14 mouse cellular contexts compared by ENCODE assay signal in the genomic region with DNA sequence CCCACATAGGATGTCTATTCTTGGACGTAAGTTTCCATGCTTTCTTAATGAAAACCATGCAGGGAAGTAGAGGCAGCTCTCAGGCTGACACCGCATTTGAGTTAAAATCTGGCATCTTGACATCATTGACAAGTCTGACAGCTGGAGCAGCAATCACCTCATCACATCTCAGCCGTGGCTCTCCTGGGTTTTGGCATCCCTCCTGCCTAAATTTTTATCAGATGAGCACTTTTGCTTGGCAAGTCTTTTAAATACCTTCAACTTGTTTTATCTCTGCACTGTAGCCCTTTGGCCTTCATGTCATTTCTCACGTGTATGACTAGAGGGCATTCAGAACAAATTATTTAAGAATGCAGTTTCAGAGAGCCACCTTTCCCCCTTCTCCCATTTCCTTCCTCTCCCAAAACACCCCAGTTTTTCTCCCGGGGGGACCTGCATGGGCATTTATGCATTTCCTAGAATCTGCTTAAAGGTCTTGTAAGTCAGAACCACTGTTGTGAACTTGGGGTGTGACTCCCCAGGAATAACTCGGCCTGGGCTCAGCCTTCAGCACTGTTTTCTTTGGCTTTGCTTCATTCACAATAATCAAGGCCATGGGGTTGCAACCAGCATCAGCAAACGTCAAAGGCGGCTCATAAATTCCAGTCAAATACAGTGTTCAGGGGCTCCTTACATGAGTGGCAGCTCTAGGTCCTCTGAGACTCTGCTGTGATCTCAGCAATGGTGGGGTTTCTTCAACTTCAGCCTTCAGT.
DNase-seq lines count a peak whose midpoint lies in the region; ATAC-seq lines count a peak whose summit lies in the region.
"Had no signal": no experiment of that assay in that cellular context is flagged by ENCODE, and none has a peak within 500 bp of the region (broad histone marks: within the 10 kb centered on the region; RNA-seq: fewer than 3 reads in every experiment).

No protein-coding gene starts in this region.

- H3K4me3 ChIP-seq in forebrain, embryonic 14.5 days (ENCODE audit: low read depth, low read length) = no peak overlapping the region
- H3K4me3 ChIP-seq in forebrain, embryonic 16.5 days (replicated peaks; ENCODE audit: low read length) = no peak overlapping the region
- H3K4me3 ChIP-seq in embryonic facial prominence, embryonic 15.5 days (replicated peaks) = no peak overlapping the region
- H3K4me3 ChIP-seq in limb, embryonic 10.5 days = no peak overlapping the region
- H3K4me3 ChIP-seq: heart, embryonic 12.5 days; intestine, embryonic 15.5 days; limb, embryonic 13.5 days had no signal

- WGBS in forebrain, embryonic 14.5 days = 84% methylated on average over 8 of the region's 8 CpGs
- 73% methylated on average over 8 of the region's 8 CpGs for WGBS in forebrain, embryonic 16.5 days
- whole genome bisulfite sequencing in embryonic facial prominence, embryonic 15.5 days = 33% methylated on average over 8 of the region's 8 CpGs
- 38% methylated on average over 8 of the region's 8 CpGs for WGBS in limb, embryonic 10.5 days

- no peaks in the 10 kb centered on the region for H3K4me1 ChIP-seq in forebrain, embryonic 14.5 days (ENCODE audit: control insufficient read depth, insufficient read depth, low read length)
- H3K4me1 ChIP-seq in forebrain, embryonic 16.5 days (replicated peaks; ENCODE audit: control insufficient read depth, insufficient read depth, low read length) = no peaks in the 10 kb centered on the region
- 0 out of 2 replicates have a peak, but pooled peaks cover 7% of the 10 kb centered on the region for H3K4me1 ChIP-seq in embryonic facial prominence, embryonic 15.5 days
- peaks cover 13% of the 10 kb centered on the region for H3K4me1 ChIP-seq in limb, embryonic 10.5 days
- H3K4me1 ChIP-seq: heart, embryonic 12.5 days; intestine, embryonic 15.5 days had no signal

- ATAC-seq in forebrain, embryonic 14.5 days = no peak
- ATAC-seq in forebrain, embryonic 16.5 days = no peak
- ATAC-seq in embryonic facial prominence, embryonic 15.5 days (ENCODE audit: insufficient number of reproducible peaks, low FRiP score, low TSS enrichment, low read depth) = no peak; the same call in 1 of the 2 replicates
- ATAC-seq: forebrain, postnatal 0 days; intestine, embryonic 15.5 days had no signal

- no peaks in the 10 kb centered on the region for H3K36me3 ChIP-seq in forebrain, embryonic 14.5 days (ENCODE audit: control insufficient read depth, insufficient read depth, low read length)
- H3K36me3 ChIP-seq in forebrain, embryonic 16.5 days (ENCODE audit: control insufficient read depth, insufficient read depth) = no peaks in the 10 kb centered on the region
- H3K36me3 ChIP-seq in embryonic facial prominence, embryonic 15.5 days = no peaks in the 10 kb centered on the region
- H3K36me3 ChIP-seq in limb, embryonic 10.5 days = no peaks in the 10 kb centered on the region
- H3K36me3 ChIP-seq: heart, embryonic 12.5 days; intestine, embryonic 15.5 days; limb, embryonic 13.5 days had no signal

- no peak overlapping the region for H3K27ac ChIP-seq in forebrain, embryonic 14.5 days (ENCODE audit: low read depth, low read length)
- no peak overlapping the region for H3K27ac ChIP-seq in forebrain, embryonic 16.5 days (ENCODE audit: low read length)
- peak overlapping the region; percentile 22; the same call in 1 of the 2 replicates for H3K27ac ChIP-seq in embryonic facial prominence, embryonic 15.5 days (replicated peaks)
- no peak overlapping the region for H3K27ac ChIP-seq in limb, embryonic 10.5 days
- H3K27ac ChIP-seq: intestine, embryonic 15.5 days; limb, embryonic 13.5 days had no signal

- peak; percentile 5 for DNase-seq in forebrain, embryonic 14.5 days (ENCODE audit: low spot score)
- DNase-seq in adrenal gland, adult 8-10 months = peak; percentile 82
- peak; percentile 55 for DNase-seq in limb, embryonic 10.5 days (ENCODE audit: low spot score)
- no peak for DNase-seq in cerebellum, adult 9-11 months
- no peak for DNase-seq in spleen, postnatal 14 days (ENCODE audit: low spot score in 2 of 2)
- no peak for DNase-seq in ovary, adult 18-20 months (ENCODE audit: low spot score)
- DNase-seq: cerebellum, adult 9-10 months; forebrain, postnatal 0 days; gastrocnemius, postnatal 36 days had no signal

- no peaks in the 10 kb centered on the region for H3K27me3 ChIP-seq in forebrain, embryonic 14.5 days (replicated peaks; ENCODE audit: control insufficient read depth, insufficient read depth, low read length)
- H3K27me3 ChIP-seq in forebrain, embryonic 16.5 days (replicated peaks; ENCODE audit: control insufficient read depth, insufficient read depth, low read length) = no peaks in the 10 kb centered on the region
- H3K27me3 ChIP-seq in embryonic facial prominence, embryonic 15.5 days = no peaks in the 10 kb centered on the region
- H3K27me3 ChIP-seq in limb, embryonic 10.5 days (ENCODE audit: low read depth, poor library complexity, severe bottlenecking) = no peaks in the 10 kb centered on the region
- H3K27me3 ChIP-seq: heart, embryonic 12.5 days; intestine, embryonic 15.5 days; limb, embryonic 13.5 days had no signal

- H3K4me2 ChIP-seq in forebrain, embryonic 14.5 days (ENCODE audit: low read length) = no peak overlapping the region
- H3K4me2 ChIP-seq in forebrain, embryonic 16.5 days (ENCODE audit: low read length) = no peak overlapping the region
- H3K4me2 ChIP-seq in embryonic facial prominence, embryonic 15.5 days (replicated peaks) = no peak overlapping the region
- H3K4me2 ChIP-seq: heart, embryonic 12.5 days; intestine, embryonic 15.5 days; limb, embryonic 13.5 days had no signal

- H3K9ac ChIP-seq in forebrain, embryonic 14.5 days (ENCODE audit: low read length) = no peak overlapping the region
- H3K9ac ChIP-seq in forebrain, embryonic 16.5 days (replicated peaks; ENCODE audit: low read depth, low read length) = no peak overlapping the region
- no peak overlapping the region for H3K9ac ChIP-seq in embryonic facial prominence, embryonic 15.5 days
- H3K9ac ChIP-seq: forebrain, postnatal 0 days; heart, embryonic 12.5 days; intestine, embryonic 15.5 days; limb, embryonic 13.5 days had no signal

- H3K9me3 ChIP-seq in forebrain, embryonic 14.5 days (replicated peaks; ENCODE audit: control insufficient read depth, low read length) = no peaks in the 10 kb centered on the region
- no peaks in the 10 kb centered on the region for H3K9me3 ChIP-seq in forebrain, embryonic 16.5 days (ENCODE audit: control insufficient read depth, low read length)
- no peaks in the 10 kb centered on the region for H3K9me3 ChIP-seq in embryonic facial prominence, embryonic 15.5 days (replicated peaks)
- no peaks in the 10 kb centered on the region for H3K9me3 ChIP-seq in limb, embryonic 10.5 days (replicated peaks)
- H3K9me3 ChIP-seq: heart, embryonic 12.5 days; intestine, embryonic 15.5 days; limb, embryonic 13.5 days had no signal

Comparison
In these comparisons a context has a peak if more than half of its experiments do, and no peak if none do; other contexts are left out.
1. DNase-seq: peak in forebrain, embryonic 14.5 days (single experiment), adrenal gland, adult 8-10 months (single experiment) and limb, embryonic 10.5 days (single experiment); none in cerebellum, adult 9-11 months (single experiment), spleen, postnatal 14 days (0 of 2) and ovary, adult 18-20 months (single experiment).